10 mouse cellular contexts compared by ENCODE assay signal in the genomic region with DNA sequence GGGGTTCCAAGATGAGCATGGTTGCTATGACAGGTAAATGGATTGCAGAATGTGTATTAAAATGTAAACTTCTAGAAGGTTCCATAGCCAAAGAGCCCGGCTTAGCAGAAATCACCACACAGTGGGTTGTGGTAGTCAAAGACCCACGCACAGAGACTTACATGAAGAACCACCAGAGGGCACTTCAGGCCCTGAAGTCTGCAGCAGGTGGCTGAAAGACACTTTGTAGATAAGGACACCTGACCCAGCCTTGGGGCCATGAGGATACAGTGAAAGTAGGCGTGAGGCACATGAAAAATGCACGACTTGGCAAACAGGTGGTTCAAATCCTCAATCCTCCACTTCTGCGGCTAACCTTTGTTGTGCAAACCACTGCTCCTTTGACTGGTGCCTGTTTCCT. TPM values are rescaled to one million over a fixed set of nuclear protein-coding genes. Genes with fewer than 3 reads are reported as not detected.
DNase-seq lines count a peak whose midpoint lies in the region; ATAC-seq and TF ChIP-seq lines count a peak whose summit lies in the region.
"Had no signal": no experiment of that assay in that cellular context is flagged by ENCODE, and none has a peak within 500 bp of the region (broad histone marks: within the 10 kb centered on the region; RNA-seq: fewer than 3 reads in every experiment).

No protein-coding gene starts in this region.

- no peaks in the 10 kb centered on the region for H3K9me3 ChIP-seq in limb, embryonic 14.5 days (ENCODE audit: control insufficient read depth, low read length)
- H3K9me3 ChIP-seq in limb, embryonic 10.5 days (replicated peaks) = no peaks in the 10 kb centered on the region
- H3K9me3 ChIP-seq: stomach, embryonic 15.5 days had no signal

- WGBS in limb, embryonic 14.5 days = 55% methylated on average over 5 of the region's 5 CpGs
- WGBS in limb, embryonic 10.5 days = 69% methylated on average over 5 of the region's 5 CpGs

- H3K4me1 ChIP-seq in limb, embryonic 14.5 days (ENCODE audit: control insufficient read depth, insufficient read depth, low read length) = no peaks in the 10 kb centered on the region
- no peaks in the 10 kb centered on the region for H3K4me1 ChIP-seq in limb, embryonic 10.5 days
- H3K4me1 ChIP-seq: stomach, embryonic 15.5 days had no signal

- H3K36me3 ChIP-seq in limb, embryonic 14.5 days (ENCODE audit: control insufficient read depth, insufficient read depth, low read length) = no peaks in the 10 kb centered on the region
- no peaks in the 10 kb centered on the region for H3K36me3 ChIP-seq in limb, embryonic 10.5 days
- H3K36me3 ChIP-seq: stomach, embryonic 15.5 days had no signal

- TF ChIP-seq POLR2A in limb, embryonic 14.5 days (IDR thresholded peaks at IDR 0.05; ENCODE audit: borderline replicate concordance, extremely low read depth, insufficient read depth, insufficient read length) = no peak

- no peak overlapping the region for H3K9ac ChIP-seq in limb, embryonic 14.5 days (ENCODE audit: low read depth, low read length, severe bottlenecking)
- H3K9ac ChIP-seq: stomach, embryonic 15.5 days had no signal

- no peak overlapping the region for H3K4me3 ChIP-seq in limb, embryonic 14.5 days (replicated peaks; ENCODE audit: low read length)
- no peak overlapping the region for H3K4me3 ChIP-seq in limb, embryonic 10.5 days
- H3K4me3 ChIP-seq: erythroblast, embryonic 14.5 days; stomach, embryonic 15.5 days had no signal

- no peak overlapping the region for H3K4me2 ChIP-seq in limb, embryonic 14.5 days (replicated peaks; ENCODE audit: low read depth, low read length, severe bottlenecking)
- H3K4me2 ChIP-seq: stomach, embryonic 15.5 days had no signal

- no peak for ATAC-seq in CD4-positive, CD25-positive, alpha-beta regulatory T cell, adult 4 months
- ATAC-seq in limb, embryonic 14.5 days (ENCODE audit: low FRiP score, low read depth) = no peak

- peak; percentile 40 for DNase-seq in CD4-positive, CD25-positive, alpha-beta regulatory T cell, adult 2 months (ENCODE audit: low read depth, low spot score)
- peak; percentile 12 for DNase-seq in limb, embryonic 14.5 days (ENCODE audit: low spot score)
- no peak for DNase-seq in limb, embryonic 10.5 days (ENCODE audit: low spot score)
- DNase-seq in cerebellum, postnatal 14 days = peak; percentile 58 to 66
- DNase-seq in kidney, postnatal 4 days = peak; percentile 35 to 50
- DNase-seq in thymus, postnatal 0 days (ENCODE audit: low spot score) = peak; percentile 38
- DNase-seq in gastrocnemius, postnatal 4 days (ENCODE audit: low spot score in 2 of 2) = no peak

- H3K27ac ChIP-seq in limb, embryonic 14.5 days (replicated peaks; ENCODE audit: low read depth, low read length) = no peak overlapping the region
- no peak overlapping the region for H3K27ac ChIP-seq in limb, embryonic 10.5 days
- H3K27ac ChIP-seq: stomach, embryonic 15.5 days had no signal

- no peaks in the 10 kb centered on the region for H3K27me3 ChIP-seq in limb, embryonic 14.5 days (ENCODE audit: control insufficient read depth, insufficient read depth, low read length)
- H3K27me3 ChIP-seq in limb, embryonic 10.5 days (ENCODE audit: low read depth, poor library complexity, severe bottlenecking) = no peaks in the 10 kb centered on the region
- H3K27me3 ChIP-seq: stomach, embryonic 15.5 days had no signal

RNA-seq across cellular contexts. Expression of a gene that starts 20.7 kb away (rescaled TPM):
- 10 to 100 TPM; 40.4 to 56.2 TPM for polyA plus RNA-seq in CD4-positive, CD25-positive, alpha-beta regulatory T cell, adult 4 months (2017; shearing (Covaris generic))
- polyA plus RNA-seq in limb, embryonic 14.5 days (2012; rRNA removed) = 11.5 and 12.9 TPM in 2 replicates
- polyA plus RNA-seq in limb, embryonic 14.5 days (2014; fragmentation: Nextera tagmentation; extraction: Ambion mirVana) = 29.2 and 30.1 TPM in 2 replicates
- 55.0 and 59.0 TPM in 2 replicates for polyA plus RNA-seq in limb, embryonic 10.5 days (2016; fragmentation: Nextera tagmentation; extraction: Ambion mirVana)
- polyA plus RNA-seq in thymus, postnatal 0 days (2015; fragmentation: Nextera tagmentation; extraction: Ambion mirVana) = 35.7 and 41.3 TPM in 2 replicates
- total RNA-seq in gastrocnemius, postnatal 4 days (2021) = 1 to 10 TPM; 8.7 TPM

Comparison
In these comparisons a context has a peak if more than half of its experiments do, and no peak if none do; other contexts are left out.
1. DNase-seq: peak in CD4-positive, CD25-positive, alpha-beta regulatory T cell, adult 2 months (single experiment), limb, embryonic 14.5 days (single experiment), cerebellum, postnatal 14 days (2 of 2), kidney, postnatal 4 days (2 of 2) and thymus, postnatal 0 days (single experiment); none in limb, embryonic 10.5 days (single experiment) and gastrocnemius, postnatal 4 days (0 of 2).